Mouse (Mus musculus) bone marrow, adult 2 months (tissue): ENCODE data around the gene Agbl4.

Experiments
- CTCF ChIP-seq: fragments of 200-500 bp; IDR thresholded peaks from 2 replicates; pipeline ENCODE4 v1.5.1; 2011; ENCODE audit warnings: low read length, control low read depth; ENCODE audit not compliant: control insufficient read depth, insufficient read depth
- POLR2A ChIP-seq: fragments of 200-500 bp; IDR thresholded peaks from 2 replicates; pipeline ENCODE4 v1.6.1; 2011; ENCODE audit warnings: low read depth, mild to moderate bottlenecking, control low read depth, low read length, borderline replicate concordance; ENCODE audit not compliant: control insufficient read depth

- peak; percentile 45; the same call in 1 of the 2 replicates for TF ChIP-seq CTCF
- no peak for TF ChIP-seq POLR2A
These were observed 1096.4 kb downstream of the Agbl4 start for GRCm38 (mm10) chr4:111493750-111494404.
